In genomic region chr10:95501463-95502081, GRCm38 (mm10) we compare ENCODE assay signal across 8 mouse cellular contexts. TPM values are rescaled to one million over a fixed set of nuclear protein-coding genes. Genes with fewer than 3 reads are reported as not detected.
DNase-seq lines count a peak whose midpoint lies in the region; ATAC-seq lines count a peak whose summit lies in the region.

Gene Mrpl42, minus strand, starts transcription at chr10:95501940.

- peak within 1 kb of the TSS; percentile 63 for H3K4me2 ChIP-seq in hindbrain, embryonic 15.5 days

- WGBS in hindbrain, embryonic 15.5 days = under 1% methylated on average over 35 of the region's 35 CpGs

- peak; percentile 97 for ATAC-seq in hindbrain, embryonic 15.5 days (ENCODE audit: low FRiP score, low read depth)

- H3K4me3 ChIP-seq in hindbrain, embryonic 15.5 days = peak within 1 kb of the TSS; percentile 77

- H3K27me3 ChIP-seq in hindbrain, embryonic 15.5 days = no peaks in the 10 kb centered on the region

- H3K9me3 ChIP-seq in hindbrain, embryonic 15.5 days = no peaks in the 10 kb centered on the region

- peak within 1 kb of the TSS; percentile 86 for H3K9ac ChIP-seq in hindbrain, embryonic 15.5 days

- H3K36me3 ChIP-seq in hindbrain, embryonic 15.5 days = no peaks in the 10 kb centered on the region

- peak; percentile 90 for DNase-seq in ZHBTc4 (ENCODE audit: low read depth, low spot score)
- peak; percentile 71 to 83 for DNase-seq in cerebellum, postnatal 4 days (ENCODE audit: low spot score in 2 of 2)
- DNase-seq in gastrocnemius, adult 18-20 months (ENCODE audit: low spot score) = peak; percentile 88
- DNase-seq in layer of hippocampus, postnatal 36 days = peak; percentile 79 to 83
- peak; percentile 84 for DNase-seq in lung, postnatal 25 days (ENCODE audit: low spot score)
- DNase-seq in retina, embryonic 14.5 days (ENCODE audit: low spot score) = peak; percentile 94
- DNase-seq in thymus, postnatal 36 days = peak; percentile 74 to 79

- H3K27ac ChIP-seq in hindbrain, embryonic 15.5 days (replicated peaks) = peak within 1 kb of the TSS; percentile 89

- H3K4me1 ChIP-seq in hindbrain, embryonic 15.5 days (replicated peaks) = peaks cover 10% of the 10 kb centered on the region

RNA-seq across cellular contexts. Expression of gene Mrpl42, which starts in this region (rescaled TPM):
- 100 to 1,000 TPM; 309 to 340 TPM for total RNA-seq in gastrocnemius, adult 18-20 months (2021)
- 257 and 280 TPM in 2 replicates for polyA plus RNA-seq in hindbrain, embryonic 15.5 days (2015; fragmentation: Nextera tagmentation; extraction: Ambion mirVana)
- total RNA-seq in layer of hippocampus, postnatal 36 days (2021) = 10 to 100 TPM; 71.7 to 76.5 TPM

Comparison
In these comparisons a context has a peak if more than half of its experiments do, and no peak if none do; other contexts are left out.
1. Peak in every context shown above with its lines: DNase-seq, ATAC-seq, H3K4me3 ChIP-seq and H3K27ac ChIP-seq.